Mouse (Mus musculus) forebrain, embryonic 10.5 days (tissue): Measurements from ENCODE around the gene Bcas3. TPM values are rescaled to one million over a fixed set of nuclear protein-coding genes. Genes with fewer than 3 reads are reported as not detected.
A peak's percentile ranks its signal among the peaks of the same experiment; 100 is the strongest.

ENCODE experiments used
- DNase-seq: peaks from one replicate; pipeline ENCODE4 v3.0.0-alpha.2; 2017; ENCODE audit warnings: low spot score; ENCODE audit errors: extremely low spot score
- H3K27ac ChIP-seq: fragments of 300-500 bp; sonication (generic); 2 replicates; pipeline ENCODE4 v1.5.1; 2016; ENCODE audit warnings: mild to moderate bottlenecking
- H3K27me3 ChIP-seq: fragments of 300-500 bp; sonication (generic); 2 replicates; pipeline ENCODE4 v1.6.1; 2016; ENCODE audit warnings: mild to moderate bottlenecking; ENCODE audit not compliant: poor library complexity, severe bottlenecking
- H3K36me3 ChIP-seq: fragments of 300-500 bp; sonication (generic); replicated peaks from 2 replicates; pipeline ENCODE4 v1.6.1; 2016; ENCODE audit warnings: mild to moderate bottlenecking, moderate library complexity
- H3K4me1 ChIP-seq: fragments of 300-500 bp; sonication (generic); 2 replicates; pipeline ENCODE4 v1.6.1; 2016
- H3K4me3 ChIP-seq: fragments of 300-500 bp; sonication (generic); 2 replicates; pipeline ENCODE4 v1.5.1; 2016; ENCODE audit warnings: mild to moderate bottlenecking, moderate library complexity
- H3K9me3 ChIP-seq: fragments of 300-500 bp; sonication (generic); 2 replicates; pipeline ENCODE4 v1.6.1; 2016; ENCODE audit warnings: mild to moderate bottlenecking, moderate library complexity
- WGBS: fragments of 180-500 bp; shearing (Covaris S2); methylation state at CpG from one replicate; pipeline ENCODE4 v1.1.7; 2016; 5-methylcytosine and 5-hydroxymethylcytosine counted together
- polyA plus RNA-seq: library from polyadenylated mRNA; unstranded; fragments of >200 nt; fragmentation: Nextera tagmentation; extraction: Ambion mirVana; gene quantifications from 2 replicates; pipeline ENCODE4 v1.2.1, GENCODE M21; 2016

The Bcas3 gene
- polyA plus RNA-seq, 1 experiment from 2014 or later = 19.6 TPM

DNA sequence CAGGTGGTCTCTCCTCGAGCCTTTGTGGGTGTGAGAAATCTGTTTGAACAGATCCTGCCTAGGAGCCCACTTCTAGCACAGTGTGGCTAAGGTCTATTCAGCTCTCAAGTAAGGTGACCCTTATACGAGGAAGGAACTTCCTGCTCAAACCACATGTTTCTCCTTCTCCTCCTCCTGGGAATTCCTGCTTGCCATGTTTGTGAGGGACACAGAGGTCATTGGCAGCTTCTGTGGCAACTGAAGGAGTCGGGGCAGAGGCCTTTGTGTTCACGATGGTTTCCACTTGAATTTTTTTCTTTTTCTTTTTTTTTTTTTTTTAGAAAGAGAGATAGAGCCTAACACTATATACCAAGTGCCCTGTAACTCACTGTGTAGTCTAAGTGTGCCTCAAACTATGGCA, 420.4 kb downstream of the Bcas3 start:
- DNase-seq = no peak
- 70% methylated on average over 4 of the region's 4 CpGs for whole genome bisulfite sequencing
- H3K27ac ChIP-seq = peak overlapping the region; percentile 51; the same call in 1 of the 2 replicates
- peaks cover 45% of the 10 kb centered on the region for H3K4me1 ChIP-seq
- H3K27me3 ChIP-seq = peaks cover 77% of the 10 kb centered on the region
- no peak overlapping the region for H3K4me3 ChIP-seq
- no peaks in the 10 kb centered on the region for H3K36me3 ChIP-seq
- no peaks in the 10 kb centered on the region for H3K9me3 ChIP-seq

DNA sequence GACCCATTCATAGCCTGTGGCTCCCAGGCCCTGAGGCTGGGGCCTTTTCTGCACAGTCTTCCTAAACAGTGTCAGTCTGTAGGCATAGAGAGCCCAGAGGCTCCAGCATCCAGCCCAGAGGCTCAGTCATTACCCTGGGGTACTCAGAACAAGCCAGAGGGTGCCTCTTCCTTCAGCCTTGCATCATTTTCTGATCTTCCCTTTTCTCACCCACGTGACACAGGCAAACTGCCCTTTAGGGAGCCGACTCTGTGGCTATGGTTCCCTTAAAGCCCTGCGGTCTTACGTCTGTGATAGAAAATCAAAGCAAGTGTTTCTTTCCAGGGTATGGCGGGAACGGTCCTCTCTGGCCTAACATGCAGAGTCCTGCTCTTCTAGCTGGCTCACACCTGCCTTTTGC, 421.7 kb downstream of the Bcas3 start:
- no peak for DNase-seq
- peaks cover 71% of the 10 kb centered on the region for H3K27me3 ChIP-seq
- no peaks in the 10 kb centered on the region for H3K9me3 ChIP-seq
- peaks cover 45% of the 10 kb centered on the region for H3K4me1 ChIP-seq
- no peak overlapping the region for H3K27ac ChIP-seq
- no peaks in the 10 kb centered on the region for H3K36me3 ChIP-seq
- H3K4me3 ChIP-seq = no peak overlapping the region
- WGBS = 81% methylated on average over 6 of the region's 6 CpGs

DNA sequence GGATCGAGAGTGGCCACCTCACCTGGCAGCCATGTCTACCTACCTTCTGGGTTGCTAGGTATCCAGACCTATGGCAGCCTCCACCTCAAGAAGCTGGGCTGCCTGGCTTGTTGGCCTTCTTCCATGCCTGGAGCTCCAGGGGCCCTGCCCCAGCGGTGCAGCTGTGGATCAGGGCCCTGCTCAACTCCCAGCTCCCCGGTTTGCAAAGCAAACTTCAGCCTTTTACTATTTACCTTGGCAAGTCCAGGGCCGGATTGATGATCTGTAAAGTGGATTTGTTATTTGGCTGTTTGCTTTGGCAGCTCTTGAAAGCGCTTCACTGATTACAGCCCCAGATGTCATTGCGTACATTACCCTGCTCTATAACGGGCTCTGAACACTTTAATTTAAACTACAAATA, 422.5 kb downstream of the Bcas3 start:
- peaks cover 73% of the 10 kb centered on the region for H3K27me3 ChIP-seq

DNA sequence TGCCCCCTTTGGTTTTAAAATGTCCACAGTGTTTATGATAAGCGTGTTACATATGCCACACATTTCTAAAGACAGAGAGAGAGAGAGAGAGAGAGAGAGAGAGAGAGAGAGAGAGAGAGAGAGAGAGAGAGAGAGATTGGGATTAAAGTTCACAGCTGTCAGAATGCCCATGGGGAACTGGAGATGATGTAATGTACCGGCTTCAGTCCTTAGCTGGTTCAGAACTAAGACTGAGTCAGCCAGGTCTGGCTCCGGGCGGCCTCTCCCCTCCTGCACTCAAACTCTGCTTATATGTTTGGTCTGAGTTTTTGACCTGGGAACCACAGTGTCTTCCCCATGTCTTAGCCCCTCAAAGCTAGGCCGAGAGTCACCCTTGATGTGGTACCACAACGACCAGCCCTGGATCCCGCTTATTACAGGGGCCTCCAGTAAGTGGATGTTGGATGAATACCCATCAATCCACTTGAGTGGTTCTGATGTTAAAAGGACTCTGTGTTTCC, 423.9 kb downstream of the Bcas3 start:
- Histone ChIP-seq H3K4me1 (peaks cover 48% of the 10 kb centered on the region), H3K27ac (no peak overlapping the region)
- 69% methylated on average over 7 of the region's 7 CpGs for WGBS

More for the DNA sequence above, 422.5 kb downstream of the Bcas3 start:
- Histone ChIP-seq H3K27ac (0 out of 2 replicates have a peak overlapping the region, but pooled peaks have one; percentile 30), H3K36me3 (no peaks in the 10 kb centered on the region), H3K4me3 (no peak overlapping the region), H3K9me3 (no peaks in the 10 kb centered on the region), H3K4me1 (peaks cover 45% of the 10 kb centered on the region)
- no peak for DNase-seq
- WGBS = 76% methylated on average over 7 of the region's 7 CpGs

DNA sequence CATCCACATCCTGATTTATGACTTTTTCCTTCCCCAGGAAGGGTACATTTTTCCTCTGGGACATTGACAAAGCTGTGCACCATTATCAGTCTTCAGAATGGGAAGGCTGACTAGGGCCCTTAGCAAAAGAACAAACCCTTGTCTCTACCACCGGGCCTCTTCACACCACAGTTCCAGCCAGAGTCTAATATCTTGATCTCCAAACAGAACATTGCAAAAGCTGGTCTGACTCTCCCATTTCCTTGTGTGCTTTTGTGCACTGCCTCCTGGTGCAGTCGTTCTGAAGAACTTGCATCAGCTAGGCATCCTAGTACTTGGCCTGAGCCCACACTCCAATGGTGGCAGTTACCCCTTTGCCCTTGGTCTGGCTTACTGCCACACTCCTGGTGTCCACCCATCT, 425.0 kb downstream of the Bcas3 start:
- Histone ChIP-seq H3K27me3 (peaks cover 62% of the 10 kb centered on the region), H3K36me3 (no peaks in the 10 kb centered on the region), H3K4me3 (no peak overlapping the region), H3K9me3 (no peaks in the 10 kb centered on the region), H3K4me1 (peaks cover 43% of the 10 kb centered on the region), H3K27ac (no peak overlapping the region)
- DNase-seq = no peak
- 90% methylated on average over 2 of the region's 2 CpGs for WGBS

More for the DNA sequence above, 423.9 kb downstream of the Bcas3 start:
- Histone ChIP-seq H3K27me3 (peaks cover 72% of the 10 kb centered on the region), H3K36me3 (no peaks in the 10 kb centered on the region), H3K9me3 (no peaks in the 10 kb centered on the region), H3K4me3 (no peak overlapping the region)
- DNase-seq = no peak

DNA sequence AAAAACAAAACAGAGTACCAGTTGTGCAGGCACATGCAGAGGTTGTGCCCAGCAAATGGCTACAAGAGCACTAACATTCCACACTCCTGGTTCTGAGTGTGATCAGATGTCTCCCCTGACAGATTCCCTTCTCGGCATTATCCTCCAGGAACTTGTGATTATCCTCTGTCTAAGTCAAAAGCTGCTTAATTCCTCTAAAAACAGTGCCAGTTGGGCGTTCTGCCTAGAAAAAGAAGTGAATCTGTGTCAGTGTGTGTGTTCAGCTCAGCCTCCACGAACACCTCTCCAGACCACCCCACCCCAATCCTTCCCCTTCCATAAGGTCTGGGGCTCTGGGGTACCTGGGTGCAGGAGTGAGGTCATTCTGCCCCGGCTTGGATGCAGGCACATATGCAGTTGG, 427.3 kb downstream of the Bcas3 start:
- WGBS = 71% methylated on average over 4 of the region's 4 CpGs
- Histone ChIP-seq H3K4me3 (no peak overlapping the region), H3K9me3 (no peaks in the 10 kb centered on the region), H3K4me1 (peaks cover 29% of the 10 kb centered on the region), H3K36me3 (no peaks in the 10 kb centered on the region), H3K27ac (no peak overlapping the region), H3K27me3 (peaks cover 61% of the 10 kb centered on the region)
- DNase-seq = no peak

DNA sequence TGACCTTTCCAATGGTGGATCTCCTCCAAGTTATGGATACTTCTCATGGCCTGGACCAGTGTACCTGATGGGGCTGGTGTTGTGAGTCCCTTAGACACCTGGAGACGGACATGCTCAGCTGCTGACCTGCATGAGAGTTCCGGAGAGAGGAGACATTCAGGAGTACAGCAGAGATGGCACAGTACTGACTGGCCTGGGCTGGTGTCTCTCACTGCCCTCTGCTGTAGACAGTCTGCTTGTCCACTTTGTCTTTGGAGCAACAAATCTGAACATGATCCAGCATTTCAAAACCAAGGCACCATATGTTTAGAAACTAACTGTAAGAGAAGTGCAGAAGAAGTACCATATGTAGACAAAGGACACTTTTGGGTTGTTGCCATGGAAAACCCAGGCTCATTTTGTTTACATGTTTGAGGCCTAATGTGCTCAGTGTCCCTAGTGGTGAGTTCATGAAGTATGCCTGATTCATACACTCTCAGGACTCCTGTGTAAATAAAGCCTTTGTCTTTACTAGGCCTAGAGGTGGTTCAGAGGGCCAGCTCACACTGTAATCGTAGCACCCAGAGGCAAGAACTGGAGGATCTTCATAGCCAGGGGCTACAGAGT, 433.2 kb downstream of the Bcas3 start:
- WGBS = 84% methylated on average over 3 of the region's 3 CpGs
- no peak overlapping the region for H3K4me3 ChIP-seq
- peaks cover 25% of the 10 kb centered on the region for H3K27me3 ChIP-seq
- no peaks in the 10 kb centered on the region for H3K36me3 ChIP-seq
- no peaks in the 10 kb centered on the region for H3K9me3 ChIP-seq
- no peak for DNase-seq
- no peak overlapping the region for H3K27ac ChIP-seq
- H3K4me1 ChIP-seq = peaks cover 4% of the 10 kb centered on the region

DNA sequence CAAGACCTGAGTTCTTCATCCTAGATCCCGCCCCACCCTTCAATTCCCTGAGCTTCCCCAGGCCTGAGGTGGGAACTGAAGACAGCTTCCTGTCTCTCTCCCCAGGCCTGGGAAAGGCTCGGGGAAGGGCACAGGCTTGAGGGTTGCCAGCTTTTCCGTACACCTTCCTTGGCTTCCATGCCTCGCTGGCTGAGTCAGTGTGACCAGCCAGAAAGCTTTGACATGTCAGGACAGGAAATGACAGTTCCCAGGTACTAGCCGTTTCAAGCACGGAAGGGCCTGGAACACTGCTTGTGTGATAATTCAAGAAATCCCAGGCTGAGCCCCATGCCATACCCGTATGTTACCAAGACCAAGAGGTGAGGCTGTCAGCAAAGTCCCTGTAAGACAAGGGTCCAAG, 436.8 kb downstream of the Bcas3 start:
- WGBS = 90% methylated on average over 7 of the region's 7 CpGs

DNA sequence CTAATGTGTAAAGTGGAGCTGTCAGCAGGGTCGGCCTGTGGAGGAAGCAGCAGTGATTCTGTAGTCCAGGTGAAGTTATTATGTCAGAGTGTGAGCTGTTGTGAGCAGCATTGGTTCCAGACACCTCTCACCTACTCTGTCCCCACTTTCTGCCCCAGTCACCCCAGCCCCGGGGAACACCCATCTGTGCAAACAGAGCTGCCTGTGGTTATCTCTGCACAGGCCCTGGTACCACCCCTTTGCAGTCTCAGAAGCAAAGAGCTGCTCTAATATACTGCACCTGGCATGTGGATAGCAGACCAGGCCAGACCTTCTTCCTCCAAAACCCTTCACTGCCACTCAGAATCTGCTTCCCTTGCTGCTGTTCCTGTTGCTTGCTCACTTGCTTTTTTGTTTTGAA, 437.3 kb downstream of the Bcas3 start:
- no peaks in the 10 kb centered on the region for H3K9me3 ChIP-seq
- 77% methylated on average over 2 of the region's 2 CpGs for WGBS
- H3K4me1 ChIP-seq = peaks cover 11% of the 10 kb centered on the region
- H3K27me3 ChIP-seq = peaks cover 14% of the 10 kb centered on the region; the same call in 1 of the 2 replicates
- H3K4me3 ChIP-seq = no peak overlapping the region
- no peaks in the 10 kb centered on the region for H3K36me3 ChIP-seq
- no peak overlapping the region for H3K27ac ChIP-seq
- DNase-seq = no peak

More for the DNA sequence above, 436.8 kb downstream of the Bcas3 start:
- peaks cover 11% of the 10 kb centered on the region for H3K4me1 ChIP-seq
- H3K36me3 ChIP-seq = no peaks in the 10 kb centered on the region
- H3K4me3 ChIP-seq = no peak overlapping the region
- peaks cover 17% of the 10 kb centered on the region; the same call in 1 of the 2 replicates for H3K27me3 ChIP-seq
- no peak for DNase-seq
- H3K9me3 ChIP-seq = no peaks in the 10 kb centered on the region
- H3K27ac ChIP-seq = no peak overlapping the region

DNA sequence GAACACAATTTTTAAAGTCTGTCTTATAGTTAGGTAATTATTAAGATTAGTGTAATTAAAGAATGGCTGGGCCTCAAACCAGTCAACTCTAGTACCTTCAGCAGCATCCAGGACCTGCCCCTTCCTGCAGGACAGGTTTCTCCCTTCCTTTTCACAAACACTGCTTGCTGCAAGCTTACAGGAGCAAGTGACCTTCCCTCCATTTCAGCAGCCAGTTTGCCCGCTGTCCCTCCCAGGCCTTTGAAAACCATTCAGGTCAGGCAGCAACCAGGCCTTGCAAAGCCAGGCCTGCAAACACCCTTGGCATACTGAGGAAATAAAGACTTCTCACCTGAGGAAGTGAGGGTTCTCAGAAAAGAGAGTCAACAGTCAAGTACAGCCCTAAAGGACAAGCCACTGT, 438.2 kb downstream of the Bcas3 start:
- Histone ChIP-seq H3K4me3 (no peak overlapping the region), H3K9me3 (no peaks in the 10 kb centered on the region), H3K4me1 (peaks cover 8% of the 10 kb centered on the region), H3K27me3 (peaks cover 18% of the 10 kb centered on the region; the same call in 1 of the 2 replicates), H3K36me3 (no peaks in the 10 kb centered on the region), H3K27ac (no peak overlapping the region)
- DNase-seq = no peak
- 78% methylated on average over 1 of the region's 1 CpGs for WGBS

DNA sequence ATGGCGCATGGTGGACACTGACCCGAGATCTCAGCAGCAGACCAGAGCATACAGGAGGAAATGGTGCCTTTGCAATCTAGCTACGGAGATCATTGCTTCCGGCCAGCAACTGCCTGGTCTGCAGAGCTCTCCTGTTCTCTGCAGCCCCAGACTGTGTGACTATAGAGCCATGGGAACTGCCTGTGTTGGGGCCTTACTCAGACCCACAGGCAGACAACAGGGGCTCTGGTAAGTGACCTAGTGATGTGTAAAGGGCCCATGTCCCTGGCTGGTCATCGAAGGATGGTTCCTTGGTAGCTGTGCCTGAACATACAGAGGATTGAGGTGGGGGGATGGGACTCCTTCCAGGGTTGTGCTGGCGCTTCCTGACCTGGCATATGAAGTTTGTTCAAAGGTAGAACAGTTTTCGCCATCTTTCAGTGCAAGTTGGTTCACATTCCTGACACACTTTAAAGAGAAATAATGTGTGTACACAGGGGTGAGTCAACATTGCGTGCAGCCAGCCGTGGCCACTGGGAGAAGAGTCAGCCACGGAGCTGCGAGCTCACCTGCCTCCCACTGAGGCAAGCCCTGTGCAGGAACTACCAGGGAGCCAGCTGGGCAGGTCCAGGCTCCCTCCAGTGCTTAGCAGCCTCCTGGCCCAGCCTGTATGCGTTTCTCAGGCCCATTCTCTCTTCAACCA, 439.7 kb downstream of the Bcas3 start:
- Histone ChIP-seq H3K36me3 (no peaks in the 10 kb centered on the region), H3K27ac (no peak overlapping the region), H3K27me3 (peaks cover 22% of the 10 kb centered on the region; the same call in 1 of the 2 replicates), H3K9me3 (no peaks in the 10 kb centered on the region), H3K4me3 (no peak overlapping the region), H3K4me1 (peaks cover 8% of the 10 kb centered on the region)
- DNase-seq = no peak
- 68% methylated on average over 12 of the region's 12 CpGs for WGBS

DNA sequence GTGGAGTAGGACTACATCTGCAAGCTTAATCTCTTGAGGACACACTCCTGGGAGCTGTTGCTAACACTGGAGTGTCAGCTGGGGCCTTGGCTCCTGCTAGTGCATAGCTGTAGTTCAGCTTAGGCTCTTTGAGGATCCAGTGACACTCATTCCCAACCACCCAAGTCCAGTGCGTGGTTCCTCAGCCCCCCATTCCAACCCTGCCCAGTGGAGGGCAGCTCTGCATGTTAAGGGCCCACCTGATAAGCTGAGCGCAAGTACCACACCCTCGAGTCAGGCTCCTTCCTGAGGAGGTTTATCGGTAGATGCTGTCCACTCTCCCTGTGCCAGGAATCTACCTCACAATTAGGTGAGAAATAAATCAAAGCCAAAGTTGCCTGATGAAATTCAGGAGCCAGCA, 446.5 kb downstream of the Bcas3 start:
- Histone ChIP-seq H3K4me1 (no peaks in the 10 kb centered on the region), H3K36me3 (no peaks in the 10 kb centered on the region), H3K4me3 (no peak overlapping the region), H3K27ac (no peak overlapping the region), H3K27me3 (peaks cover 42% of the 10 kb centered on the region), H3K9me3 (no peaks in the 10 kb centered on the region)
- DNase-seq = no peak
- 92% methylated on average over 4 of the region's 4 CpGs for WGBS

DNA sequence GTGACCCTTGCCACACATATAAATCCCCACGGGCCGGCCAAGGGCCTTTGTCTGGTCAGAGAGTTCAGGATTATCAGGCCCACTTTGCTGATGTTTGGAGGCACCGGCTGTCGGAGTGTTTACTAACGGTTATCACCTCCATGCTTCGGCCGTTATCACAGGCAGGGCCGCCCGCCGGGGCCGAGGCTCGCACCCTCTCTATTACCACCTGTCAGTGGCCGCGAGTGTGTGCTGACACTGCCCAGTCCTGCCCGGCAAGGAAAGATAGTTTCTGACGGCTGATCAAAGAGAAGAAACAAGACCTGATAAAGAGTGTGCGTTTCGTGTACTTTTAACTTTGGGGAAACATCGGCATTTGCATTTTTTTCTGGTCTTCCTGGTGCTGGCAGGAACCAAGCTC, 446.9 kb downstream of the Bcas3 start:
- H3K9me3 ChIP-seq = no peaks in the 10 kb centered on the region
- no peak for DNase-seq
- no peak overlapping the region for H3K4me3 ChIP-seq
- no peak overlapping the region for H3K27ac ChIP-seq
- H3K27me3 ChIP-seq = peaks cover 42% of the 10 kb centered on the region
- 87% methylated on average over 19 of the region's 19 CpGs for WGBS
- no peaks in the 10 kb centered on the region for H3K36me3 ChIP-seq
- H3K4me1 ChIP-seq = no peaks in the 10 kb centered on the region
